Mouse (Mus musculus) granulocyte monocyte progenitor cell, adult 5-6 weeks (primary cell): ENCODE data around the gene P3h2. TPM values are rescaled to one million over a fixed set of nuclear protein-coding genes. Genes with fewer than 3 reads are reported as not detected.

Experiments used
- ATAC-seq: replicated peaks from 2 replicates; pipeline ENCODE4 v1.8.0; 2016; ENCODE audit warnings: mild to moderate bottlenecking, moderate TSS enrichment, inconsistent platforms; ENCODE audit not compliant: poor library complexity, severe bottlenecking
- total RNA-seq, 2 experiments: library from RNA; stranded (forward) in 1 of 2; stranded (reverse) in 1 of 2; fragments of 200-712, 200-1000 nt in 1 of 2; fragments of >200 nt in 1 of 2; fragmentation: Nextera tagmentation in 1 of 2; gene quantifications; 2 replicates each; pipeline ENCODE4 v1.2.3; 2014 to 2017

P3h2 gene
- total RNA-seq (2014; fragmentation: Nextera tagmentation) (not detected in 2 replicates), total RNA-seq (2017) (not detected in 2 replicates)

DNA sequence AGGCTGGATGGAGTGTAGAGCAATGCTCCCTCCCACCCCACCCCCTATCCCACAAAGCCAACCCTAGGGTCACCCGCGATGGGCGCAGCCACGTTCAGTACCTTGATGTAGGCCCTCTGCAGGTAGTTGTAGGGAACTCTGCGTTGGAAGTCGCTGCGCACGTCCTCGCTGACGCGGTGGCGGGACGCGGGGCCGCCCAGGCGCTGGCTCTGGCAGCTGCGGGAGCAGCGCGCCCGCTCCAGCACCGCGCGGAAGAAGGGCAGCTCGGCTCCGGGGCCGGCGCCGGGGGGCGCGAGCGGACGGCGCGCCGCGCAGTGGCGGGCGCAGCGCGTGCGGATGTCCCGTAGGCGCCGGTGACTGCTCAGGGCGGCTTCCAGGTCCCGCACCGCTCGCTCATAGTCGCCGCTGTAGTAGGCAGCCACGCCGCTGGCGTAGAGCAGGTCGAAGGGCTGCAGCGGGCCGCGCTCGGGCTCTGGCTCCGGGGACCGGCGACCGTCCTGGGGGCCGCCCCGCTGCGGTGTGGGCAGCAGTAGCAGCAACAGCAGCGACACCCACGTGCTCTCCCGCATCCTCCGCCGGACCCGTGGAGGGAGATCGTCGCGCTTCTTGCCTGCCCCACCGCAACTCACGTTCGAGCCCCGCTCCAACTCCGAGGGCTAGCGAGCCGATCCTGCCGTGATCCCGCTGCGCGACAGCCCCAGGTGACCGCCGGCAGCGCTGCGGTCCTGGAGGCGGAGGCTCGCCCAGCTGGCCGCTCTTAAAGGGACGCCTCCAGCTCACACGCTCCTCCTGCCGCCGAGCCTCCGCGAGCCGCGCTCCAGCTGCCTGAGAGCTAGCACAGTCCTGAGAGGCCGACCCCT lies at the start of gene P3h2:
P3h2 (minus strand) TSS at position 670 of the 860 bp plus-strand sequence.
- peak; percentile 61 for ATAC-seq

GRCm38 (mm10) chr16:26152258-26152657 lies 46.7 kb upstream of the P3h2 start:
- ATAC-seq: no peak

GRCm38 (mm10) chr16:26150943-26151342 lies 45.4 kb upstream of the P3h2 start:
- ATAC-seq: no peak

- ATAC-seq: no peak
These were observed 41.3 kb upstream of the P3h2 start for GRCm38 (mm10) chr16:26146853-26147252.

DNA sequence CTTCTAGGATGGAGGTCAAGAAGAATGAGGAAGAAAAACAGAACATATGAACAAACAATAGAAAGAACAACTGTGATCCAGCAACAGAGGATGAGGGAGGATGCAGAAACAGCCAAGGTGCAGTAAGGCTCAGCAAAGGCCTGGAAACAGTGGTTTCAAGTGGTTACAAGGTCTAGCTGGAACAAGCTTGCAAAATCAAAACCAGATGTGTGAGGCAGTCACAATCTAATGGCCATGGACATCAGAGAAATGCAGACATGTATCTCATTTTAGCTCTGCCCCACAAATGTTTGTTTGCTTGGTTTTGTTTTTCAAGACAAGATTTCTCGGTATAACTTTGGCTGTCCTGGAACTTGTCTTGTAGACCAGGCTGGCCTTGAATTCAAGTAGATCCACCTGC lies 25.5 kb upstream of the P3h2 start:
- ATAC-seq: no peak

DNA sequence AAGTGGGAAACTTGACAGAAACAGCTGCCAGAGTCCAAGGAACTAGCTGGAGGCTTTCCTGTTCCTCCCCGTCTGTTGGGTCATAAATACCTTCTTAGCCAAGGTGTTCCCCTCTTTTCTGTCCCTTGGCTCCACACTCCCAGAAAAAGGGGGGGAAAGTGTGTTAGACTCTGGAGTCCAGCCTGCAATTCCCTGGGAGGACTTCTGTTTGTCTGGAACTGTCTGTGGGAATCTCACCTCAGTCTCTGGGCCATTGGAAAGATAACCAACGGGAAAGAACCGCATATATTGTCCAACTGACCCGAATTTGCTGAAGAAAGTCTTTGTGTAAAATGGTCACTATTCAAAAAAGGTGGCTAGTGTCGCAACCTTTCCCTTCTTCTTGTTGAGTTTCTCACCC lies 1.0 kb upstream of the P3h2 start:
- ATAC-seq: no peak

DNA sequence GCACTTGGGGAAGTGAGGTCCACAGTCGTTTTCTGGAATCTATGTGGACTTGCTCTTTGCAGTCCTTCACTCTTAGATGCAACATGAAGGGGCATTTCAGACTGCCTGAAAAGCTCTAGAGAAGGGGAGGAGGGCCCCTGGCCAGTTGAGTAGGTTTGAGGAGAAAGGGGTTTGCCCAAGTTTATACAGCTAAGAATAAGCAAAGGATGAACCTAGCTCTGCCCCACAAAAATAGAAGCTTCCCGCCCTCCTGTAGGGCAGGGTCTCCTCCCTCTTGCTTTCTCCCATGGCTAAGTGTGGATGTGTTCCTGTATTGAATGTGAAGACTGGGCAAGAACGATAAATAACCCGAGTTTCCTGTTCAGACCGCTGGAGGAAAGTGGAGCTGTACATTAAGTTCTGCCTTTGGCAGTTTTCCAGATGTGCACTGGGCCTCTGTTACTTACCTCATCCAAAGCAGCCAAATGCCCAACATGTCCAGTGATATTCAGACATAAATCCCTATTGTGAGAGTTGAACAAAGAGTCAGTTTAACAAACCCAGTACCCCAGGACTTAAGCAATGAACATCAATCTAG lies 545 bp upstream of the P3h2 start:
- ATAC-seq: peak; percentile 27

DNA sequence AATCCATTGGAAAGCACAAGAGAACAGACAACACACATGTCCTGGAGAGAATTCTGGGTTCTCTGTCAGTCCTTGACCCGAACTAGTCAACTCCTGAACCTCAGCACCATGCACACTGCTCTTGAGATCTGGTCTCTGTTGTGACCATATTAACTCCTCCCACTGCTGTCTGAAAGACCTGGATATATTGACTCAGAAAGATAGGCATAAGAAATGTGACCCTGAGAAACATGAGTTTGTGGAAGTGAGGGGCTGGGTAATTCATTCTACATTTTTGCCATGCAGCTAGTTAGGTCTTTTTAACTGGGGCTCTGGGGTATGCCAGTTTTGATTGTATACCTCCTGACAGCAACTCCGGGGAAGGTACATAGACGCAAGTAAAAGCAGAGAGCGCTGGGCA lies 1.3 kb downstream of the P3h2 start:
- ATAC-seq: no peak

- ATAC-seq: no peak
These were observed 2.7 kb downstream of the P3h2 start for GRCm38 (mm10) chr16:26102856-26103255.

- no peak for ATAC-seq
These were observed 5.4 kb downstream of the P3h2 start for GRCm38 (mm10) chr16:26100167-26100566.

- ATAC-seq: no peak
These were observed 9.8 kb downstream of the P3h2 start for GRCm38 (mm10) chr16:26095696-26096284.

DNA sequence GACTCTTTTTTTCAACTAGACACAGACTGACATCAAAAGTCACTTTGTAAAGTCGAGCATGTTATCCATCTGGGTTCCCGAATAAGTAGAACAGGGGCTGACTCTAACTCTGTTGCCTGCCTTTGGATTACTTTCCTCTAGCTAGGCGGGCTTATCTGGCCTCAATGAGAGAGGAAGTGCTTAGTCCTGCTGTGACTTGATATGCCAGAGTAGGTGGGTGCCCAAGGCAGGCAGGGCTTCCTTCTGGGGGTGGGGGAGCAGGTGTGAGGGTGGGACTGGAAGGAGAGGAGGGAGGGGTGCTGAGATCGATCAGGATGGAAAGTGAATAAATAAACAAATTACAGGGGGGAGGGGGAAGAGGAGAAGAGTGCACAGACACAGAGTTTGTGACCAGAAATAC lies 11.7 kb downstream of the P3h2 start:
- no peak for ATAC-seq

DNA sequence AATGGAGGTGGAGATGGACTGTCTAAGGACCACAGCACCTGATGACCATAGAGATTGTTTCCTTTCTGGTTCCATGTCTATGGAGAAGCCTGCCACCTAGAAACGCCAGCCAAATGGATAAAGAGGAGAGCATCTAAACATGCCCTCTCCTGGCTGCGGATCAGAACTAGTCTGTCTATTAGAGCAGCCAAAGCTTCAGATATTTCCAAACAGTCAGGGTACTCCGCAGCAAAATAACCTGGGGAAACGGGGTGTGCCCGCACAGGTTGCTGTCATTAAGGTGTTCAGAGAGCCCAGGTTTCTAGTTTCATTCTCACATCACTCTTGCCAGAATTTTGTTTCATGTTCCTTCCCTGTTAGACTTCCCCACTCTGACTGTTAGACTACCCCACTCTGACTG lies 16.6 kb downstream of the P3h2 start:
- ATAC-seq: no peak

GRCm38 (mm10) chr16:26088240-26088639 lies 17.3 kb downstream of the P3h2 start:
- ATAC-seq: no peak

DNA sequence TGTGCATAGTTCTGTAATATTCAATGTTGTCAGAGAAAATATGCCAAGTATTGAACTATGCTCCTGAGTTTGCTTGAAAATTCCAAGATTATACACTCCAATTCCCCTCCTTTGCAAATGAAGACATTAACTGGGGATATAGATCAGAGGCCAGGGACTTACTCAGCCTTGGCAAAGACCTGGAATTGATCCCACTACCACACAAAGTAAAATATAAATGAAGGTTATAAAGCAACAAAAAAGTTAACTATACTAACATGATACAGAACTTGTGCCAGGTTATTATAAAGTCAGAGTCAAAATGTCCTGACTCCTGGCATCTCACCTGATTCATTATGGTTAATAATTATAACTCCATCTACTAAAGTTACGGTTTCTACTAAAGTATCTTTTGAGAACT lies 18.6 kb downstream of the P3h2 start:
- no peak for ATAC-seq

DNA sequence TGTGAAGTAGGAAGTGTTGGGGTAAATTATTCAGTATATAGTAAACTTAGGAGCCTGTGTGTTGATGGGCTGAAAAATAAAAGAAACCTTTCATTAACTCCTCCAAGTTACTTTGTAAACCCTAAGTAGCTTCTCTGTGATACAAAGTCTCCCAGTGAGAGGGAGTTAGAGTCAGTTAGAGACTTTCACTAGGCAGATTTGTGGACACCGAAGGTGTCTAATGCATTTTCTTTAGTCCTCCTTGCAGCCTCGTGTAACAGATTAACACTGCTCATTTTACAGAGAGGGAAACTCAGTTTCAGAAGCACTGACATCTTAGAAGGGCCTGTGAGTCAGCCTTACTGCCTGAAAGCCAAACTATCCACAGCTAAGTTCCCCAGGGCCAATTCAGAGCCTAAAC lies 20.4 kb downstream of the P3h2 start:
- ATAC-seq: no peak

DNA sequence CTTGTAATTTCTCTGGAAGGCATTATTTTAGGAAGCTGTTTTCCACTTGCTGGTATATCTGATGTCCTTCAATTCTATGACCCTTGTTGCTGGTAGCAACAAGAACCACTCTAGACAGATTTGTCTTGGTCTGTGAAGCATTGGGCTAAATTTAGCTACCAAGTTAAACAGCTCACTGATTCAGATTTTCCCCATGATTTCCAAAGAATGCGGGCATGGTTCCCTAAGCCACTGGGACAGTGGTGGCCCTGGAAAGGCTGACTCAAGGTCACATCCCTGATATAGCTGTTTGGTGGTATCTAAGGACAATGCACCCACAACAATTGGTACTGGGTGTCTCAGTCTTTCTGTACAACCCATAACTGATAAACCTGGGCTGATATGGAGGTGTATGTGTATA lies 22.8 kb downstream of the P3h2 start:
- ATAC-seq: no peak

- no peak for ATAC-seq
These were observed 23.2 kb downstream of the P3h2 start for GRCm38 (mm10) chr16:26082391-26082790.

GRCm38 (mm10) chr16:26078923-26079351 lies 26.6 kb downstream of the P3h2 start:
- ATAC-seq: no peak

DNA sequence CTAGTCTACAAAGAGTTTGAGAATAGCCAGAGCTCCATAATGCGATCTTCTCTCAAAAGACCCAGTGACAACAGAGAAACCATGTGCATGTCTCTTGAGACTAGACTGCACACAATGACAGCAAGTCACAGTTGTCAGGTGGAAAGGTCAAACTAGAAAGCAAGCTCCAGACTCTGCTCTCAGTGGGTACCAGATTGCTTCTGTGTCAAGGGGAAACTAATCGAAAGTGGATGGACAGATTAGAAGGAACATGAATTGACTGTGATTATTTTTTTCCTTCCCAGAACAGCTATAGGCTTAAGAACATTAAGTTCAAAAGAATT lies 27.5 kb downstream of the P3h2 start:
- ATAC-seq: no peak

- no peak for ATAC-seq
These were observed 28.1 kb downstream of the P3h2 start for GRCm38 (mm10) chr16:26077246-26078099.
